Mouse (Mus musculus) spleen, adult 2 months (tissue): ENCODE results near the gene Rab4a.

Source experiments
- CTCF ChIP-seq: fragments of 200-500 bp; IDR thresholded peaks from 2 replicates; pipeline ENCODE4 v1.5.1; 2011; ENCODE audit warnings: mild to moderate bottlenecking, inconsistent platforms; ENCODE audit not compliant: insufficient read depth, insufficient read length, insufficient replicate concordance; ENCODE audit errors: extremely low read depth
- POLR2A ChIP-seq: fragments of 200-500 bp; IDR thresholded peaks from 2 replicates; pipeline ENCODE4 v1.6.1; 2011; ENCODE audit warnings: low read depth, low read length, inconsistent platforms

GRCm38 (mm10) chr8:123768492-123769356 is 37.1 kb upstream of the Rab4a start:
- no peak for TF ChIP-seq CTCF
- TF ChIP-seq POLR2A: no peak
